Mouse (Mus musculus): Measurements from ENCODE around the gene Ap3d1.

The Ap3d1 gene

DNA sequence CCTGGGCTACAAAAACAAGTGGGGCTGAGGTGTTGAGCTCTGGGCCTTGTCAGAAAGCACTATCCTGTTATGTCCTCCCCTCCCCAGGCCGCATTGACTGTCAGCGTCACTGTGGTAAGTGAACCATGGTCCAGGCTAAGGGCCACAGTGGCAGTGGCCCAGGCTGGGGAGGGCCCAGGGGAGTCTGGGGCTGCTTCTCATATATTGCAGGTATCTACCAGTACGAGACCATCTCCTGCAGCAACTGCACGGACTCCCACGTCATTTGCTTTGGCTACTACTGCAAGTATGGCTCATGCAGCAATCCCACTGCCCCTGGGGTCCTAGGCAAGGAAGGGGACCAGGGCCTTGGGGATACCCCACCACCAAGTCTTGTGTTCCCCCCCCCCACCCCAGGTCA is 38.4 kb downstream of the Ap3d1 start:
- DNase-seq (ENCODE audit: low read depth), result no peak

DNA sequence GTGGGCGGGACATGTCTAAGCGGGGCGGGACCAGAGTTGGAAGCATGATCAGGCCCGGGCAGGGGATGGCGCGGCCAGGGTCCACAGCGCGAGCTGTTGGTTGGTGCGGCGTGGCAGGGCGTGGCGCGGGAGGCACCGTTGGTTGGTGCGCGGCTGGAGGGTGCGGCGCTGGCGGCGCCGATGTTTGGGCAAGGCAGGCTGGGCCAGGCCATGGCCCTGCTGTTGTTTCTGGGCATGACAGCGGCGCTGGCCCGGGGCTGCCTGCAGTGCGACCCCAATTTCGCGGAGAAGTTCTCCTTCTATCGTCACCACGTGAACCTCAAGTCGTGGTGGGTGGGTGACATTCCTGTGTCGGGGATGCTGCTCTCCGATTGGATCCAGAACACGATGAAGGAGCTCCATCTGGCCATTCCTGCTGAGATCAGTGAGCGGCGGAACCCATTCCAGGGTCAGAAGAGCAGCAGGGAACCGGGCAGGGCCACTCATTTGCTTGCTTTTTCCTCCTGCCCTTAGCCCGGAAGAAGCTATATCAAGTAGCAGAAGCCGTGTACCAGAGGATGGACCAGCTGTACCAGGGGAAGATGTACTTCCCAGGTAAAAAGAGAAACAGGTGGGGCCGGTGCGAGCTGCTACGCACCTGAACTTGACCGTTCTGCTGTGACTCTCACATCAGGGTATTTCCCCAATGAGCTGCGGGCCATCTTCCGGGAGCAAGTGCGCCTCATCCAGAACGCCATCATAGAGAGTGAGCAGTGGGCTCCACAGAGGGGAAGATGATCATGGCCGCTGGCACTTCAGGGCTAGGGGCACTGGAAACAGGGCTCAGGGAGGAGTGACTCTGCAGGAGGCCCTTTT is 39.3 kb downstream of the Ap3d1 start:
- peak; percentile 97 for DNase-seq (ENCODE audit: low read depth)

DNA sequence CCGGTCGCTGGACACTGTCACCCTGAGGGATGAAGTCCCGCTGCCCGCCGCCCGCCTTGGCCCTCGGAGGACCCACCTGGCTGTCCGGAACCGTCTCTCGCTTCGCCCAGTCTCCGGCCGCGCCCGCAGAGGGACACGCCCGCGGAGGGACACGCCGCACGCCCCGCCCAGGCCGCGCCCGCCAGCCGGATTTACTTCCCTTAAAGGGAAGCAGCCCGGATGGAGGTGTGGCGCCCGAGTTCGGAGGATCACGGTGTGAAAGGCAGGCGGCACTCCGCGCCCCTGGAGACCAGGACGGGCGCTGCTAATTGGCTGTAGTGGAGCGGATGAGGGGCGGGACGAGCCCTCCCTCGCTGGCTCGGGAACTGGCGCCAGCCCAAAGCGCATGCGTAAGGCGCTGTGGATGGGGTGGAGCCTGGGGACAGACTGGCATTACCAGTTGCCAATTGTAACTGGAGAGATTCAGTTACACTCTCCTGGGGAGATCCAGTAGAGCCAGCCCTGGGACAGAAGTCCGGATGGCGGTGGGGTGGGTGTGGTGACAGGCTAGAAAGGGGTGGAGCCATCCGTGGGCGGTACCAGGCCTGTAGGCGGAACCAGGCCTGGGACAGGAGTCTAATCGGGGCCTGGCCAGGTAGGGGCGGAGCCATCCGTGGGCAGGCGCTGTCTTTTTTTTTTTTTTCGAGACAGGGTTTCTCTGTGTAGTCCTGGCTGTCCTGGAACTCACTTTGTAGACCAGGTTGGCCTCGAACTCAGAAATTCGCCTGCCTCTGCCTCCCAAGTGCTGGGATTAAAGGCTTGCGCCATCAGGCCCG is 40.1 kb downstream of the Ap3d1 start, which contains the start of the genes Mob3a and Izumo4:
Gene Mob3a (minus strand): TSS at position 257 of the 815 bp plus-strand sequence.
Gene Izumo4 (plus strand): TSS at position 464 of the 815 bp plus-strand sequence.
- DNase-seq (ENCODE audit: low read depth), result peak; percentile 100

DNA sequence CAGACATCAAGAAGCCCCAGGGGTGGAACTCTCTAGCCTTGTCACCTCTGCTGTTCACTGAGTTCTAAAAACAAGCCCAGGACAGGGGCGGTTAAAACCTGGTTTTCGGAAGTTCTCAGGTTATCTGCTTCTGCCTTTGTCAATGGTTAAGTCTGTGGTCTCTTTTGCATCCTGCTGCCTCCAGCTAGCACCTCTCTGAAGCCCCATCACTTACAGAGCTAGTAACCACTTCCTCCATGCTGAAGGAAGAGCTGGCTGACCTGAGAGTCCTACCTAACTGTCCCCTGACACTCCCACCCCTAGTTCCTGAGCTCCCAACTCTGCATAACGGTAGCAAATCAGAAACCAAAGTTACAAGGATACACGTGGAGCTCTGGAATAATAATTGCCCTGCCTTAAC is 41.3 kb downstream of the Ap3d1 start:
- peak; percentile 91 for DNase-seq (ENCODE audit: low read depth)

DNA sequence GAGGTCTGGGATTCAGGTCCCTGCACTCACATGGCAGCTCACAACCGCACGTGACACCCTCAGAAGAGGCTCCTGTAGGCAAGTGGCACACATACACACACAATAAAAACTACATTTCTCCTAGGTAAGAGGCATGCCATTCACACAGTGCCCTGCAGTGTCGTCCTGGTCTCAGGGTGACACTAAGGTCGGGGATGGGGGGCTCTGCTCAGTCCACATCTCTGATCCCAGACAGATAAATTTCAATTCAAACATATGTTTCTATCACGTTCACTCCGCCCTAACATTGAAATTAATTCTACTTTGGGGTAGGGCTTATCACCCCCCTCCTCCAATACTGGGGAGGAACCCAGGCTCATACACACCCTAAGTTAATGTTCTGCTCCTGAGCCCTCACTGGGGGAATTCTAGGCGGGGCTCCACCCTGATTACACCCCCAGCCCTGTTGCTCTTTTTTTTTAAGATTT is 42.0 kb downstream of the Ap3d1 start:
- DNase-seq (ENCODE audit: low read depth), result no peak

DNA sequence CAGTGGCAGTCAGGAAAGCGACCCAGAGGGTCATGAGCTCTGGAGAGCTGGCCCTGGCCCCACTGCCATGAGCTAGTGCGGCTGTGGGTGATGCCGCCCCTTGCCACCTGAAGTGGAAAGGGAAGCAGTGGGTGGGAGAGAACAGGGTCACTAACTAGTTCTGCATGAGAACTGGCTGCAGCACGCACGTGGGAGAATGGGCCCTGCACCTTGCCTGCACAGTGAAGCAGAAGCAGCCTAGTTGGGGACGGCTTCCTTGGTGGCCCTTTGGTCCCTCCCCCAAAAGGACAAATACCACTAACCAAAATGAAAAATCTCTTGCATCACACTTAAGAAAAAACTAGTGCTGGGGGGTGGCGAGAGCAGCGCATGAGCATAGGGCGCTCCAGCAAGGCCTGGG is 43.5 kb downstream of the Ap3d1 start:
- DNase-seq (ENCODE audit: low read depth), result peak; percentile 12

DNA sequence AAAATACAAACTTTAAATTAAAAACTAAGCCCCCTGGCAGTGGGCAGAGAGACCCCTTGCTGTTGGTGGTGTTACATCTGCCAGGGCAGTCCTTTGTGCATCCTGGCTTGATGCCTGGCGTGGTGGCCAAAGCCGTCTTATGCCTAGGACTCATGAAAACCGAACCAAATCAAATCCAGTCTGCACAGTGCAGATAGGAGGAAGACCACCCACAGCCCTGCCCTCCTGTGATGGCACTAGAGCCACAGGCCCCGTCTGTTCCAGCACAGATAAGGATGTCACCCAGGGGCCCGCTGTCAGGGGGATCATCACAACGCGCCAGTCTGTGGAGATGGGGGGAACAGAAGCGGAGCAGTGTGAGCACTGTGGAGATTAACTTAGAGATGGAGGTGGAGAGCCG is 44.3 kb downstream of the Ap3d1 start:
- peak; percentile 66 for DNase-seq (ENCODE audit: low read depth)

DNA sequence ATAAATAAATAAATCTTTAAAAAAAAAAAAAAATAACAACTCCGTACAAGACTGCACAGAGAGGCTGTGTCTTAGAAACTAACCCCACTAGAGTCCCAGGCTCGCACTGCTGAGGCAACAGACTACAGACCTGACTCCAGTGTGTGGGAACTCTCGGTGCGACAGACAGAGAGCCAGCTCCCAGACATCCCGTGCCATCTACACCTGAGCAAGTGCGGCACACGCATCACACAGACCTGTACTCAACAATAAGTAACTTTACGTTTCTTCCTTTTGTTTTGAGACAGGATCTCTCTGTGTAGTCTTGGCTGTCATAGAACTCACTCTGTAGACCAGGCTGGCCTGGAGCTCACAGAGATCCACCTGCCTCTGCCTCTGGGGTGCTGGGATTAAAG is 44.7 kb downstream of the Ap3d1 start:
- DNase-seq (ENCODE audit: low read depth), result peak; percentile 7

DNA sequence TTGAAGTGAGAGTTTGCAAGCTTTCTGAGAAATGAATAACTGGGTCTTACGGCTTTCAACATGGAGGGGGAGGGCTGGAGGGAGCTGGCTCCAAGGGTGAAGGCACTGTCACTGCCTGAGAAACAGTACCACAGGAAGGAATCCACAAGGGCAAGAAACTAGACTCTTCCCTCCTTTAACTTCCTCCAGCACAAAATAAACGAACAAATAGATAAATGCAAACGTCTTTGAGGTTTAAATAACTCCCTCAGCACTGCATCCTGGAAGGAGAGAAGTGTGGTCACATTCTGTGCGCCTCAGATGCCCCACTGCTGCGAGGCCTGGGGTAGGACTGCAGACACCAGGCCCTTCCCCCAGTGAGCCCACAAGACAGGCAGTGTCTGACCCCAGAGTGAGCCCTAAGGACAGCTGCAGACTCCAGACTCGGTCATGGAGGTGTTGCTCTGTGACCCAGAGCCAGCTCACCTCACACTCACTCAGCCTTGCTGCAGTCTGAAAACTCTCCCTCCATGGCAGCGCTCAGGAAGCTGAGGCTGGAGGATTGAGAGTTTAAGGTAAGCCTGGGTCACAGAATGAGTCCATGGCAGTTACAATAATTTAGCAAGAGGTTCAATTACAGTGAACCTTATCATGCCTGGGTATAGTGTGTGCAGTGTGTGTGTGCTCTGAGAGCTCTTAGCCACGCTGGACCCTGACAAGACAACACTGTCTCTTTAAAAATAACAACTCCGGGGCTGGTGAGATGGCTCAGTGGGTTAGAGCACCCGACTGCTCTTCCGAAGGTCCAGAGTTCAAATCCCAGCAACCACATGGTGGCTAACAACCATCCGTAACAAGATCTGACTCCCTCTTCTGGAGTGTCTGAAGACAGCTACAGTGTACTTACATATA is 45.3 kb downstream of the Ap3d1 start:
- DNase-seq (ENCODE audit: low read depth), result peak; percentile 70

DNA sequence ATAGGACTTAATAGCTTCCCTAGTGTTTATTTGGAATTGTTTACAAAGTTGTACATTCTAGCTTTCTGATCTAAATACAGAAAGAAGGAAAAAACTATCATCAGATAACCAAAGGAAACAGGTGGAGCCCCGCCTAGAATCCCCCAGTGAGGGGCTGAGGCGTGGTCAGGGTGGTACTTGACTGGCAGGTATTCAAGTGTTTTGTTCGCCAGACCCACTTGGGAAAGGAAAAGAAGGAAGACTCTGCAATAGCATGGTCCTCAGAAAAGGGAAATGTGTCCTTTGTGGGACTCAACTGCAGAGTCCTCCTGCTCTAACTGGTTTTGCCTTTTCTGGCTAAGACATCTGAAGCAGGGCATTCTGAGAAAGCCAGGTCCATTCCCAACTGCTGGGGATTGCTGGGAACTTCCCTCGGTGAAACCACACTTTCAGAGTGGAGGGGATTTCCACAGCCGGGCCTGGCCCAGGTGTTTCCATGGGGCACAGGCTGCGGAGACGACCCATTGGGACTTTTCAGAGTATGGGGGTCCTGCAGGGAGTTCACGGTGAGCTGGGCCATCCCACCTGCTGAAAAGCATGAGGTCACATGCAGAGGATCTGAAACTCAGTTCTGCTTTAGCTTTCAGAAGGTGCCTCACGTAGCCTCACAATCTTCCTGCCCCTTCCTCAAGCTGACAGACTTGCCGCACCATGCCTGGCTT is 46.1 kb downstream of the Ap3d1 start:
- no peak for DNase-seq (ENCODE audit: low read depth)

DNA sequence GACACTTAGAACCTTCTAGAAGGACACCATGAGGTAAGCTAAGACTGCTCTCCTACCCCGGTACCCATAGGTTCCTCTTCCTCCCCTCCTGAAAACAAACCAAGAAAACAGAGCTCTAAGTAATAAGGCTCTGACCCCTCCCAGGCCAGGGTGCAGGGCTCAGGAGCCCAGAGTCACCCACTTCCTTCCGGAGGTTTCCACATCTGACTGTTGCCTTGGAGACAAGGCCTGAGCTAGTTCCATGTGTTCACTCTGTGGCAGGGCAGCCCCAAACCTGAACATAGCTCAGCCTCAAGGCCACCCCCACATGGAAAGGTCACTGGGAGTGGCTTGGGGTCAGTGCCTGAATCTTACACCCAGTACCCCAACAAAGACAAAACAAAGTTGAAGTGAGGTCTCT is 46.9 kb downstream of the Ap3d1 start:
- DNase-seq (ENCODE audit: low read depth), result peak; percentile 99

DNA sequence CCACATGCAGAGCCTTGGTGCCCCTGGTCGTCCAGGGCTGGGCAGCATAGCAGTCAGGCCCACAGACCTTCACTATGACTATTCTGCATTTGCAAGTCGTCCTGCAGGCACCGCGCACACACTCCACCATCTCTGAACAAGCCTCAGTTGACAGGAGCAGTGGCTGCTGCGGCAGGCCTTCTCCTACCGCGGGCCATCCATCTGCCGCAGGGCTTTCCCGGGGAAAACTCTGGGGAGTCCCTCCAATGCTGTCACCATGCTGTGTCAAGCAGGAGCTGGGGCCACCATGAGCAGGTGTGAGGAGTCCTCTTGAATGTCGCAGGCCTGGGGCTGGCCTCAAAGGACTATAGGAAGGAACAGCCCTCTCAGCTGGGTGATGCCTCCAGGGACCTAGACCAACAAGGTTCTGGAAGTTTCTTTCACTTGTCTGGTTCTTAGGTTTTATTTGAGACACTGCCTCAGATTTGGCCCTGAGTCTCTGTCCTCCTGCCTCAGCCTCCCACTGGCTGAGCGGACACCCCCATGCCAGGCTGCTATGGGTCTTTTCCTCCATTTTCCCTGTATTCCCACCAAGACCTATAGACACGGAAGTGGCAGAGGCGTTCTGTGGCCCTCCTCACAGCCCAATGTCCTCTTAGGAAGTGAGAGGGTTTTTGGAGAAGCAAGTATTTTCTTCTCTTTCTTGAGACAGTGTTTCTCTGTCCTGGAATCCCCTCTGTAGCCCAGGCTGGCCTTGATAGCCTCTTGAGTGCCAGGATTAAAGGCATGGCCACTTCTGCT is 47.7 kb downstream of the Ap3d1 start:
- DNase-seq (ENCODE audit: low read depth), result no peak

DNA sequence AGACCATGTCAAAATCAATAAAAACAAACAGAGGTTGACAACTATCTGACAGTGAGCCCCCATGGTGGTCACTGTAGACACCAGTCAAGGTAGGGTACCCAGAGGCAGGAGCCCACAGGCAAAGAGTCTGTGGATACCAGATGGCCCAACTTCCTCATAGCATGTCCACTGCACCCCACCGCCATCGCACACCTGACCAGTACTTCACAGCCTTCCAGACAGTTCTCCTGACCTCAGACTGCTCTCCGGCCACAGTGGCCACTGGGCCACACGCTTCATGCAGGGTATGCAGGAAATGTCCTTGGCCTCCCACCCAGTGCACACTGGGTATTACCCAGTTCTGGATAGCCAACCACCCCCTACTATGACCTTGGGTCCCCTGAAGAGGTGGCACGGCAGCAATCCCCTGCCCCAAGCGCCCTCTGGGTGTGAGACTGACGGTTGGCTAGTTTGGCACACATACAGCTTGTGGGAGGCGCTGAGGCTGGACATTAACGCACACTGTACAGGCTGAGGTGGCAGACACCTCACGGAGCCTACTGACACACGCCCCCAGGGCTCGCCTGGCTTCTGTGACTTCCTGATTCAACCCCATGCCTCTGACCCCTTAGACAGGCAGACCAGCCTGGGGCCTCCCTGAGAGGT is 48.5 kb downstream of the Ap3d1 start:
- peak; percentile 37 for DNase-seq (ENCODE audit: low read depth)

DNA sequence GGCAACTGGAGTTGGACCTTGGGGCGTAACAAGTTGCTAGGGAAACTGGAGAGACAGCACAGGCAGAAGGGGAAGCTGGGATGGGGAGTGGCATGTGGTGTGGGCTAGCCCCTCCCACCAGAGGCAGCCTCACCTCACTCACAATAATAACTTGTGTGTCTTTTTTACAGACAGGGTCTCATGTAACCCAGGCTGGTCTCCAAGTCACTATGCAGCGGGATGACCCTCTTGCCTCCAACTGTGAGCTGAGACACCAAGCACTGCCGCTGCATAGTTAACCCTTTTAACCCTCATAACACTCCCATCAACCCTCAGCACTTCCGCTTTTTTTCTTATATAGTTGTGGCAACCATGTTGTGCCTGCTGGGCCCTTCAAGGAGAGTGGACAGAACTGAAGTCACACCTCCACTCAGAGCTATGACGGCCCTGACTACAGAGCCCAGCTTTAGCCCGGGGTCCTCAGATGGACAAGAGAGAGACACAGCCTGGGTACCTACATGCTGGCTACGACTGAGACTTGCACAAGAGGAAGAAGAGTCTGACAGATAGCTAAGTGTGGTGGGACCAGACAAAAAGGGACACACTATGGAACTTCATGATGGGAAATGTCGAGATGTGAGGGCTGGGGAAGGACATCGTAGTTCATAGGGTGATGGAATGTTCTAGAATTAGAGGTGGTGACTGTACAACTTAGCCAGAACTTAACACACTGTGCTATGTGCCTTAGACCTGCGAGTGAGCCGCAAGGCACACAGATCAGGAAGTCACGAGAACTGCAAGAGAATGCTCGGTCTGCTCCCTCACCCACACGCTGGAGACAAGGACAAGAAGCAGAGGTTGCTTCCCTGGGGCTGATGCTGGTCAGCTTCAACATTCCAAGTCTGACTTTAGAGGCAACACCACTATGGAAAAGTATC is 49.6 kb downstream of the Ap3d1 start:
- DNase-seq (ENCODE audit: low read depth), result peak; percentile 61

DNA sequence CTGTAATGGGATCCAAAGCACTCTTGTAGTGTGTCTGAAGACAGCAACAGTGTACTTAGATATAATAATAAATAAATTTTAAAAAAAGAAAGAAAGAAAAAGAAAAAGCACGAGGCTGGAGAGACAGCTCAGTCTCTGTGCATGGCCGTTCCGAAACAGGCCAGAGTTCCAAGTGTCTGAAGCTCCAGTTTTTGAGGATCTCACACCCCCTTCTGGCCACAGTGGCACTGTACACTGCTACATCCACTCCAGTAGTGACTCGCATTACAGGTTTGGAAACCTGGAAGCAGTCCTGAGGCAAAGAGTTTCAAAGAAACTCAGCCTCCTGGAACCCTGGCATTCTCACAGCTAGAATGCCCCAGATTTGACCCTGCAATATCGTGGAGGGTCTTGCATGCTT is 54.2 kb downstream of the Ap3d1 start:
- DNase-seq (ENCODE audit: low read depth), result peak; percentile 80

DNA sequence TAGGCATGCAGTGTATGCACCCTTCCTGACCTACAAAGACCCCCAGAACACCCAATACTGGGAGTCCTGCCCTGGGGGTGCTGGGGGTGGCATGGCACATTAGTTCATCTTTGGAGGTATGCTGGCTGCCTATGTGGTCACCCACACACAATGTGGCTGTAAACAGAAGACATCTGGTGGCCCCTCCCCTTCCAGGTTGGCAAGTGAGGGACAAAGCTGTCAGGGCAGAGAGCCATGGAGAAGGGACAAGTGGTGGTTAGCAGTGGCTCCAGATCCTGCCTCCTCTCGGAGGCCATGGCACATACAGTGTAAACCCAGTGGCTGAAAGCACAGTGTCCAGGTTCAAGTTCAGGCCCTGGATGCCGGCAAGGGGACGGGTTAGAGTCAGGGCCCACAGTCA is 55.4 kb downstream of the Ap3d1 start:
- DNase-seq (ENCODE audit: low read depth), result no peak

DNA sequence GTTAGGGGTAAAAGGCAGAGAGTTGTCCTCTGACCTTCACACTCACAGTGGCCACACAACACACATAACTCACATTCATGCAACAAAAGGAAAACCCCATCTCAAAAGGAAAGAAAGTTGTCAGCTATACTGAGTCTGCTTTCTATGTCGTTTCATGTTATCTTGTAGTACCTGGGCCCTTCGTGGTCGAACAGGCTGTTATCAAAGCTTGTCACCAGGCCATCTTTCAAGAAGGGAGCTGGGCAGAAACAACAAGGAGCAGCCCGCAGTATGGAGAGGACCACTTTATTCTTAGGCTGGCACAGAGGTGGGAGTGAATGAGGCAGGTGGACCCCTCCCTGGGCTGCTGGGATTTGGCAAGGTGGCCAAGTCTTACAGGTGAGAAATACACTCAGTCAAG is 57.1 kb downstream of the Ap3d1 start:
- DNase-seq (ENCODE audit: low read depth), result no peak

DNA sequence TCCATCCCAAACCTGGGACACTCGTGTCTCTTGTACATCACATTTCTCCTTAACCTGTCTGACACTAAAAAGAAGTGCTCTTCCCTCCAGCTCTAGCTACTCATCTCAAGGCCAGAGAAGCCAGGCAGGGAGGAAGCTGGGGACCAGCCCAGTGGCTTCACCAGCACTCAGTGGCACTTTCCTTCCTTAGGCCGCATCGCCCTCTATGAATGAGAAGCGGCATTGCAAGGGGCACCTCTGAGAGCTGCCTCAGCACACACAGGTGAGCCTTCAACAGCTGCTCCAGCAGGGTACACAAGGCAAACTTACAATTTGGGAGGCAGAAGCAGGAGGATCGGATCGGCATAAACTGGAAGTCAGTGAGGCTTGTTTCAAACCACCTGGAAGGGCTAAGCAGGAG is 57.9 kb downstream of the Ap3d1 start:
- DNase-seq (ENCODE audit: low read depth), result peak; percentile 78

DNA sequence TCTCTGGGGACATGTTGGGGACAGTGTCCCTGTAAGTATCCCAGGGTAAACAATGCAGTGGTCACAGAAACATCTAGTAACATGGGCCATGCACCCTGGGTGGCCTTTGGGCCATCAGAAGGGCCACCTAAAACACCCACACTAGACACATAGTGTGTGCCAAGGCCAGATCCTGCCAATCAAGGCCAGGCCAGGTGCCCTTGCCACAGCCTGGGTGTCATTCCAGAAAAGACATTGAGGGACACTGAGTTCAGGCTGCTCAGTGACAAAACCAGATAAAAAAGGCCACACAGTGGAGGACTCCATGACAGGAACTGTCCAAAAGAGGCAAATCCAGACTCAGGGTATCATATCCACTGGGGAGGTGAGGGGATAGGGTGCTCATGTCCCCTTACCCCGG is 58.4 kb downstream of the Ap3d1 start:
- no peak for DNase-seq (ENCODE audit: low read depth)
